Comparison of ENCODE assay signal across 9 mouse cellular contexts in the genomic region with DNA sequence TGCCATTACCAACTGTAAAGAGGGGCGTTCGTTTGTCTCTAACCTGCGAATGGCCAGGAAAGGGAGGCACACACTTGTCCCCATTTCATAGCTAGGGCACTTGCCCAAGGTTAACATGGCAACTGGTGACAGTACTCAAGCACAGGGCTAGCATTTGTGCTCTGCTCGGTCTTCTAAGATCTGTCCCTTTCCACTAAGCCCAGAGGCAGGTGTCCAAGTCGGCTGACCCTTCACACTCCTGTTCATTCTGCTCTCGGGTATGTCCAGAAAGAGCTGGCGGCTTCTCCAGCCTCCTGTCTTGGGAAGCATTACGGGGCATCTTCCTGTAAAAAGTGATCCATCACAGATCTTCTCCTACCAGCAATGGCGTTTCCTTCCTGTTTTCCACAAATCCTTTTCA. TPM values are rescaled to one million over a fixed set of nuclear protein-coding genes. Genes with fewer than 3 reads are reported as not detected.
A peak's percentile ranks its signal among the peaks of the same experiment; 100 is the strongest.
DNase-seq lines count a peak whose midpoint lies in the region; ATAC-seq and TF ChIP-seq lines count a peak whose summit lies in the region.
"Had no signal": no experiment of that assay in that cellular context is flagged by ENCODE, and none has a peak within 500 bp of the region (broad histone marks: within the 10 kb centered on the region; RNA-seq: fewer than 3 reads in every experiment).

No protein-coding gene starts in this region.

- H3K9ac ChIP-seq in CH12.LX (ENCODE audit: insufficient read depth, low read depth) = no peak overlapping the region
- H3K9ac ChIP-seq in hindbrain, embryonic 13.5 days = no peak overlapping the region
- peak overlapping the region; percentile 62; the same call in 1 of the 2 replicates for H3K9ac ChIP-seq in limb, embryonic 15.5 days

- peak overlapping the region in 2 of 3 experiments; percentile 63 to 79 for H3K4me3 ChIP-seq in CH12.LX (replicated peaks in 1 of 3; ENCODE audit: low read depth in 2 of 3, low read length in 2 of 3, poor library complexity in 1 of 3)
- peak overlapping the region; percentile 46 for H3K4me3 ChIP-seq in hindbrain, embryonic 13.5 days
- peak overlapping the region; percentile 52 for H3K4me3 ChIP-seq in limb, embryonic 15.5 days
- H3K4me3 ChIP-seq in thymus, adult 2 months (ENCODE audit: control insufficient read depth, insufficient read depth, low read length) = no peak overlapping the region; the same call in 1 of the 2 replicates

- TF ChIP-seq CTCF in CH12.LX (conservative IDR thresholded peaks at IDR 0.05 in 1 of 2, IDR thresholded peaks at IDR 0.05 in 1 of 2; ENCODE audit: low read depth in 2 of 2, low read length in 2 of 2) = no peak
- TF ChIP-seq CTCF in thymus, adult 2 months (IDR thresholded peaks at IDR 0.05; ENCODE audit: borderline replicate concordance, control insufficient read depth, extremely low read depth, insufficient read depth, low read length, poor library complexity) = no peak

- peaks cover 0 to 15% of the 10 kb centered on the region in 2 experiments for H3K36me3 ChIP-seq in CH12.LX (replicated peaks in 1 of 2; ENCODE audit: control insufficient read depth in 1 of 2, insufficient read depth in 1 of 2, low read length in 1 of 2)
- H3K36me3 ChIP-seq in hindbrain, embryonic 13.5 days = no peaks in the 10 kb centered on the region
- no peaks in the 10 kb centered on the region for H3K36me3 ChIP-seq in limb, embryonic 15.5 days
- H3K36me3 ChIP-seq in thymus, adult 2 months (ENCODE audit: control insufficient read depth, insufficient read depth, low read length) = no peaks in the 10 kb centered on the region

- peaks cover 3 to 14% of the 10 kb centered on the region in 2 experiments for H3K4me1 ChIP-seq in CH12.LX (ENCODE audit: control insufficient read depth in 1 of 2, insufficient read depth in 2 of 2)
- peaks cover 25% of the 10 kb centered on the region for H3K4me1 ChIP-seq in hindbrain, embryonic 13.5 days (replicated peaks)
- H3K4me1 ChIP-seq in limb, embryonic 15.5 days = peaks cover 40% of the 10 kb centered on the region
- H3K4me1 ChIP-seq in thymus, adult 2 months (replicated peaks; ENCODE audit: control insufficient read depth, insufficient read depth, low read length) = peaks cover 21% of the 10 kb centered on the region

- ATAC-seq in hindbrain, embryonic 13.5 days (ENCODE audit: low FRiP score) = no peak
- ATAC-seq in limb, embryonic 15.5 days (ENCODE audit: insufficient number of reproducible peaks, low FRiP score, low TSS enrichment, low read depth) = no peak

- TF ChIP-seq RAD21 in CH12.LX (IDR thresholded peaks at IDR 0.05; ENCODE audit: low read depth, low read length) = no peak

- no peak for TF ChIP-seq POLR2A in CH12.LX (IDR thresholded peaks at IDR 0.05; ENCODE audit: low read depth, low read length)
- TF ChIP-seq POLR2A in thymus, adult 2 months (IDR thresholded peaks at IDR 0.05; ENCODE audit: control insufficient read depth, extremely low read depth, insufficient read depth, low read length, poor library complexity) = no peak

- no peaks in the 10 kb centered on the region for H3K9me3 ChIP-seq in CH12.LX (replicated peaks; ENCODE audit: low read length)
- no peaks in the 10 kb centered on the region for H3K9me3 ChIP-seq in hindbrain, embryonic 13.5 days
- no peaks in the 10 kb centered on the region for H3K9me3 ChIP-seq in limb, embryonic 15.5 days

- 38% methylated on average over 9 of the region's 9 CpGs for WGBS in hindbrain, embryonic 13.5 days
- 34% methylated on average over 9 of the region's 9 CpGs for WGBS in limb, embryonic 15.5 days
- WGBS in thymus, adult 2 months = 31% methylated on average over 9 of the region's 9 CpGs

- TF ChIP-seq EP300 in CH12.LX (IDR thresholded peaks at IDR 0.05; ENCODE audit: low read length) = no peak

- no peak overlapping the region for H3K27ac ChIP-seq in CH12.LX (ENCODE audit: insufficient read depth, low read depth)
- no peak overlapping the region for H3K27ac ChIP-seq in hindbrain, embryonic 13.5 days
- no peak overlapping the region for H3K27ac ChIP-seq in limb, embryonic 15.5 days
- no peak overlapping the region for H3K27ac ChIP-seq in thymus, adult 2 months (ENCODE audit: control insufficient read depth, insufficient read depth, low read length)

- H3K27me3 ChIP-seq in CH12.LX (replicated peaks) = no peaks in the 10 kb centered on the region
- H3K27me3 ChIP-seq in hindbrain, embryonic 13.5 days = peaks cover 51% of the 10 kb centered on the region
- no peaks in the 10 kb centered on the region for H3K27me3 ChIP-seq in limb, embryonic 15.5 days
- peaks cover 5% of the 10 kb centered on the region for H3K27me3 ChIP-seq in thymus, adult 2 months (ENCODE audit: control insufficient read depth, insufficient read depth, low read length)

- dilution Hi-C loops in CH12.LX (cut with MboI; ENCODE audit: extremely low pct_ligation_motif_present, extremely low pct_unique_long_range_greater_than_20kb, low sequenced_read_pairs) = no loop called here

- H3K79me2 ChIP-seq in CH12.LX (replicated peaks; ENCODE audit: control insufficient read depth, extremely low read depth, insufficient read depth, poor library complexity, severe bottlenecking) = no peaks in the 10 kb centered on the region

- H3K4me2 ChIP-seq in CH12.LX (ENCODE audit: insufficient read depth, low read depth, poor library complexity, severe bottlenecking) = peak overlapping the region; percentile 41
- H3K4me2 ChIP-seq in hindbrain, embryonic 13.5 days = peak overlapping the region; percentile 86
- peak overlapping the region; percentile 95 for H3K4me2 ChIP-seq in limb, embryonic 15.5 days

- in situ Hi-C loops in CH12.LX (cut with MboI; ENCODE audit: low pct_ligation_motif_present, low pct_unique_long_range_greater_than_20kb, low sequenced_read_pairs) = no loop called here

- DNase-seq in adrenal gland, postnatal 25 days = peak; percentile 13
- DNase-seq in adrenal gland, adult 18-20 months (ENCODE audit: low spot score in 2 of 2) = no peak
- no peak for DNase-seq in CH12.LX (ENCODE audit: extremely low read depth)
- DNase-seq in thymus, adult 2 months = no peak
- DNase-seq in urinary bladder, adult 2 months (ENCODE audit: low spot score) = no peak
- no peak for DNase-seq in B cell, adult 2 months

TF ChIP-seq in CH12.LX, 34 proteins besides CTCF, POLR2A, EP300 and RAD21 (continues in another document):
- no peak for TF ChIP-seq GABPA (IDR thresholded peaks at IDR 0.05; ENCODE audit: insufficient replicate concordance, low read depth, low read length)
- no peak for TF ChIP-seq SIN3A (IDR thresholded peaks at IDR 0.05; ENCODE audit: low read length)
- TF ChIP-seq JUN (IDR thresholded peaks at IDR 0.05; ENCODE audit: insufficient read depth, low read depth, low read length) = no peak
- no peak for TF ChIP-seq ZNF384 (IDR thresholded peaks at IDR 0.05; ENCODE audit: low read depth, low read length)

RNA-seq across cellular contexts. Expression of gene Fkbp11, which starts 0.4 kb away (rescaled TPM):
- total RNA-seq in adrenal gland, postnatal 25 days (2021) = 7.0 and 7.4 TPM in 2 replicates
- 1 to 10 TPM; 4.7 to 6.7 TPM for total RNA-seq in adrenal gland, adult 18-20 months (2021)
- total RNA-seq in CH12.LX (2012; rRNA removed) (75.0 and 132 TPM in 2 replicates), CH12.LX (2014; rRNA removed) (21.0 and 23.4 TPM in 2 replicates)
- 22.2 and 27.6 TPM in 2 replicates for polyA plus RNA-seq in CH12.LX (2012; ENCODE audit: insufficient read length, low read depth)
- polyA plus RNA-seq in hindbrain, embryonic 13.5 days (2015; fragmentation: Nextera tagmentation; extraction: Ambion mirVana) = 5.1 and 6.6 TPM in 2 replicates
- polyA plus RNA-seq in limb, embryonic 15.5 days (2015; fragmentation: Nextera tagmentation; extraction: Ambion mirVana) = 90.0 and 101 TPM in 2 replicates
- 2.1 and 3.1 TPM in 2 replicates for polyA plus RNA-seq in thymus, adult 2 months (2012; rRNA removed)
- 11.7 and 15.9 TPM in 2 replicates for polyA plus RNA-seq in urinary bladder, adult 2 months (2012; rRNA removed)

RNA-seq across cellular contexts. Expression of gene Ccdc65, which starts 20.4 kb away (rescaled TPM):
- 0.21 TPM in 1 of 2 replicates, not detected in the other for total RNA-seq in adrenal gland, postnatal 25 days (2021)
- under 1 TPM; 0.43 to 0.45 TPM for total RNA-seq in adrenal gland, adult 18-20 months (2021)
- total RNA-seq in CH12.LX (2012; rRNA removed) (0.13 TPM in 1 of 2 replicates, not detected in the other), CH12.LX (2014; rRNA removed) (not detected in 2 replicates)
- polyA plus RNA-seq in CH12.LX (2012; ENCODE audit: insufficient read length, low read depth) = 0.11 and 0.14 TPM in 2 replicates
- 3.6 and 4.3 TPM in 2 replicates for polyA plus RNA-seq in hindbrain, embryonic 13.5 days (2015; fragmentation: Nextera tagmentation; extraction: Ambion mirVana)
- polyA plus RNA-seq in limb, embryonic 15.5 days (2015; fragmentation: Nextera tagmentation; extraction: Ambion mirVana) = 0.65 and 0.74 TPM in 2 replicates
- 0.04 and 0.09 TPM in 2 replicates for polyA plus RNA-seq in thymus, adult 2 months (2012; rRNA removed)
- 3.1 and 4.5 TPM in 2 replicates for polyA plus RNA-seq in urinary bladder, adult 2 months (2012; rRNA removed)
- total RNA-seq: common myeloid progenitor, adult 5-6 weeks had no signal

RNA-seq across cellular contexts. Expression of gene Arf3, which starts 34.6 kb away (rescaled TPM):
- total RNA-seq in adrenal gland, postnatal 25 days (2021) = 118 and 138 TPM in 2 replicates
- 100 to 1,000 TPM; 104 to 145 TPM for total RNA-seq in adrenal gland, adult 18-20 months (2021)
- total RNA-seq in CH12.LX (2012; rRNA removed) (32.5 and 33.8 TPM in 2 replicates), CH12.LX (2014; rRNA removed) (33.9 and 41.0 TPM in 2 replicates)
- polyA plus RNA-seq in CH12.LX (2012; ENCODE audit: insufficient read length, low read depth) = 158 and 182 TPM in 2 replicates
- 68.4 and 71.7 TPM in 2 replicates for polyA plus RNA-seq in hindbrain, embryonic 13.5 days (2015; fragmentation: Nextera tagmentation; extraction: Ambion mirVana)
- polyA plus RNA-seq in limb, embryonic 15.5 days (2015; fragmentation: Nextera tagmentation; extraction: Ambion mirVana) = 41.7 and 49.3 TPM in 2 replicates
- polyA plus RNA-seq in thymus, adult 2 months (2012; rRNA removed) = 165 and 182 TPM in 2 replicates
- polyA plus RNA-seq in urinary bladder, adult 2 months (2012; rRNA removed) = 74.0 and 79.1 TPM in 2 replicates

RNA-seq across cellular contexts. Expression of gene Wnt10b, which starts 49.6 kb away (rescaled TPM):
- 0.43 and 0.55 TPM in 2 replicates for total RNA-seq in adrenal gland, postnatal 25 days (2021)
- 1 to 10 TPM in 1 of 2 experiments, under 1 TPM in 1; 0.36 to 3.1 TPM for total RNA-seq in adrenal gland, adult 18-20 months (2021)
- total RNA-seq in CH12.LX (2012; rRNA removed) (19.1 and 25.4 TPM in 2 replicates), CH12.LX (2014; rRNA removed) (61.6 and 64.4 TPM in 2 replicates)
- polyA plus RNA-seq in CH12.LX (2012; ENCODE audit: insufficient read length, low read depth) = 56.2 and 58.0 TPM in 2 replicates
- polyA plus RNA-seq in hindbrain, embryonic 13.5 days (2015; fragmentation: Nextera tagmentation; extraction: Ambion mirVana) = 0.12 TPM in 1 of 2 replicates, not detected in the other
- 6.0 and 7.0 TPM in 2 replicates for polyA plus RNA-seq in limb, embryonic 15.5 days (2015; fragmentation: Nextera tagmentation; extraction: Ambion mirVana)
- polyA plus RNA-seq in thymus, adult 2 months (2012; rRNA removed) = 3.4 and 3.9 TPM in 2 replicates
- 4.0 and 6.8 TPM in 2 replicates for polyA plus RNA-seq in urinary bladder, adult 2 months (2012; rRNA removed)

RNA-seq across cellular contexts. Expression of gene Rnd1, which starts 51.1 kb away (rescaled TPM):
- total RNA-seq in adrenal gland, postnatal 25 days (2021) = 1.5 TPM in 2 replicates
- total RNA-seq in adrenal gland, adult 18-20 months (2021) = 1 to 10 TPM; 2.0 to 7.6 TPM
- 3.8 and 6.3 TPM in 2 replicates for total RNA-seq in CH12.LX (2012; rRNA removed)
- 5.8 and 9.4 TPM in 2 replicates for total RNA-seq in CH12.LX (2014; rRNA removed)
- polyA plus RNA-seq in CH12.LX (2012; ENCODE audit: insufficient read length, low read depth) = 5.7 and 6.0 TPM in 2 replicates
- polyA plus RNA-seq in hindbrain, embryonic 13.5 days (2015; fragmentation: Nextera tagmentation; extraction: Ambion mirVana) = 7.3 and 7.4 TPM in 2 replicates
- polyA plus RNA-seq in limb, embryonic 15.5 days (2015; fragmentation: Nextera tagmentation; extraction: Ambion mirVana) = 0.71 and 0.95 TPM in 2 replicates
- 2.6 and 2.8 TPM in 2 replicates for polyA plus RNA-seq in thymus, adult 2 months (2012; rRNA removed)
- 2.1 and 3.0 TPM in 2 replicates for polyA plus RNA-seq in urinary bladder, adult 2 months (2012; rRNA removed)

Comparison
In these comparisons a context has a peak if more than half of its experiments do, and no peak if none do; other contexts are left out.
1. H3K4me2 ChIP-seq: peak in every context shown above with its lines; median percentile 95 in limb, embryonic 15.5 days; 86 in hindbrain, embryonic 13.5 days; 41 in CH12.LX.